Mouse (Mus musculus): Measurements from ENCODE around the gene Pde11a. TPM values are rescaled to one million over a fixed set of nuclear protein-coding genes. Genes with fewer than 3 reads are reported as not detected.

The Pde11a gene
- total RNA-seq, 1 experiment from 2014 or later: not detected

GRCm38 (mm10) chr2:76068155-76068554, 270.4 kb downstream of the Pde11a start:
- no peak for ATAC-seq (replicated peaks; ENCODE audit: low read depth, poor library complexity, severe bottlenecking)

GRCm38 (mm10) chr2:76067144-76067543, 271.4 kb downstream of the Pde11a start:
- no peak for ATAC-seq (replicated peaks; ENCODE audit: low read depth, poor library complexity, severe bottlenecking)

DNA sequence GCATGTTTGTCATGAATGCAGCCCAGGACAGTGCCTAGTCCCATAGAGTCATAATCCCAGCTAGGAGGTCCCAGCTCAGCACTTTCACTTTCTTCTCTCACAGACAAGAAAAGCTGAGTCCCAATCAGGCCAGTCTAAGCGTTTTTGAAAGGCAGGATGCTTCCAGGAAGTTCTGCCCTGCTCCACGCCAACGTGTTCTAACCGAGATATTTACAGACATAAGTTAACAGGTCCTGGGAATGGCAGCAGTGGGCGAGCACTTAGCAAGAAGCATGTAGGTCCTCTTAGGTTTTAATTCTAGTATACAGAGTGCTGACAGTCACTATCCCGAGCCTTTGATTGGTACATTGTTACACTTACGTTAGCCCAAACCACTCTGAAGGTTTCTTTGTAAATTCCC, 273.3 kb downstream of the Pde11a start:
- ATAC-seq (replicated peaks; ENCODE audit: low read depth, poor library complexity, severe bottlenecking): peak; percentile 34; the same call in 1 of the 2 replicates

DNA sequence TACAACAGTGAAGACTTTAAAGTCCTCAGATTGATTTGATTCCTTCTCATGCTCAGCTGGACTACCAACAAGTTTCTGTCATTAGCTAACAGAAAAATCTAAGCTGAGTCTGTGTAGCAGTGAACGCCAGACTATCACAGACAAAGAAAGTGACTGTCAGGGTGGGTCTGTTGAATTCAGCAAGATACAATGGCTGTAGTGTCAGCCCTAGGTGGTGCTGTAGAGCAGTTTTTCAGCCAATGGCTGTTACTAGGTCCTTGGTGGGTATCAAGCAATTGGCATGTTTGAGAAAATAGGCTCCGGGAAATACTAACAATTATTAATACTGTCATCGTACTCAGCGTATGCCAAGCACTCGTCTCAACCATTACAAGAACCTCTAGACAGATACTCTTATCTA, 274.5 kb downstream of the Pde11a start:
- ATAC-seq (replicated peaks; ENCODE audit: low read depth, poor library complexity, severe bottlenecking): peak; percentile 82

DNA sequence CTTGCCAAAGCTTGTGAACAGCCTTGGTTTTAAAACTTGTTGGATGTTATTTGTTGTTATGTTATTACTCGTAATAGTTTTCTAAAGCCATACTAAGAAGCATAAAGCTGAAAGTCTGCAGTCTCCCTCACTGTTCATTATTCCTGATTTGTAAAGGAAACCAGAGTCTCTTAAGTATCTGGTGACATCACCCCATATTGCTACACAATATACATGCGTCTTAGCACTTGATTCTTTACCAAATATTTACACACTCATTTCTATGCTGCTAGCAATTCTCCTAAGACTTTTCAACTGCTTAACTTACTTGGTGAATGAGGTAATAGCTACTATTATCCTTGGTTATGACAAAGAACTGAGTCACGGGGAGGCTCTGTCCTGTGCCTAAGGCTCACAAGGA, 278.4 kb downstream of the Pde11a start:
- ATAC-seq (replicated peaks; ENCODE audit: low read depth, poor library complexity, severe bottlenecking): no peak

DNA sequence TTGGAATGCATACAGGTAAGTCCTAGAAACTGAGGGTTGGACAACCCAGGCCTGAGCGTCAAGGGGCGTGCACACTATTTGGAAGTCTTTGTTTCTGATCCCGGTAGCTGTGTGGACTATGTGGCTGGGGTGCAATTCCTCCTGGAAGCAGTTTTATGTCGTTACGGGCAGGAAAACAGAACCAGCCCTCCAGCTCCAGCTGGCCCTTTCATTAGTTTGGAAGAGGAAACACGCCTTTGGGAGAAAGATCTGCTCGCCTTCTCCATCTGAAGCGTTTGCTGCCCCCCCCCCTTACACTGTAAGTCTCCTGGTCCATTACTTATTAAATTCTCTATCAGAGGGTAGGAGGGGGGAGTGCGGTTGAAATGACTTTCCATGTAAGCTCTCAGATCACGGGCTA, 279.0 kb downstream of the Pde11a start:
- no peak for ATAC-seq (replicated peaks; ENCODE audit: low read depth, poor library complexity, severe bottlenecking)

- ATAC-seq (replicated peaks; ENCODE audit: low read depth, poor library complexity, severe bottlenecking): no peak
Measured at GRCm38 (mm10) chr2:76058661-76059467, 279.7 kb downstream of the Pde11a start.

DNA sequence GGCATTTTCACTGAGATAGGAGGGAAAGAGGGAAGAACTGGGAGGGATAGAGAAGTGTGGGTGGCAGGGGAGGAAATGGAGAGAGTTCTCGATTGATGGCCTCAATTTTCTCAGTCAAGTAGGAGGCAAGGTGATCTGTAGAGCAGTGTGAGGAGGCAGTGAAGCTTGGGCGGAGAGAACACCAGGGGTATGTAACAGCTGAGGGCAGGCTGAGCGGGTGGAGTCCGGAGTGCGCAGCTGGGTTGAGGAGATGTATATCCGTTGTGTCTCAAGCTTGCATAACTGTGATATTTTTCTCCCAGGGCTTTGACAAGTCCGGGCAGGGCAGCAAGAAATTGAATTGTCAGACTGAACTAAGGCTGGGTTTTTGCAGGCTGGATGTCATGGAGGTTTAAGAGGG, 281.0 kb downstream of the Pde11a start:
- ATAC-seq (replicated peaks; ENCODE audit: low read depth, poor library complexity, severe bottlenecking): no peak

- ATAC-seq (replicated peaks; ENCODE audit: low read depth, poor library complexity, severe bottlenecking): no peak
Measured at GRCm38 (mm10) chr2:76053748-76054331, 284.7 kb downstream of the Pde11a start.

DNA sequence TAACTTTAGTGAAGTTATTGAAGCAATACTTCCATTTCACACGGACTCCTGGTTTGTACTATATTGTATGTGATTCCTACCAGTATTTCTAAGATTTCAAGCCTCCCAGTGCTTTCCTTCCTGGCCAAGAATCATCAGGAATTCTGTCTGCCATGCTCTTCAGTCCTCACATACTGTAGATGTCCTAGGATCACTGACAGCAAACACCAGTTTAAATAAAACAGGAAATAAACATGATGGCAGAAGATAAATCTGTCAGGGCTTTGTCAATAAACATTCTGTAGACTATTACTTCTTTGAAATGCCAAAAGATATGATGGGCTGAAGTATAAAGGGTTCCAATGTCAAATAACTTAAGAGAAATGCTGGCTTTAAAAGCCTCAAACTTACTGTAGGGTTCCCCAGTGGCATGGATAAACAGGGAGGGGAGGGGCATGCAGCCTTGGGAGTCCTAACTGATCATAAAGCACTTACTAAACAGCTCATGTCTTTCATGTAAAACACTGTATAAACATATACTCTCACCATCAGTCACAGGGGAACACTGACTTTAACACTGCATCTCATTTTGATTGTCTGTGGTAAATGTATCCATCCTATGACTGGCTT, 285.6 kb downstream of the Pde11a start:
- ATAC-seq (replicated peaks; ENCODE audit: low read depth, poor library complexity, severe bottlenecking): no peak

DNA sequence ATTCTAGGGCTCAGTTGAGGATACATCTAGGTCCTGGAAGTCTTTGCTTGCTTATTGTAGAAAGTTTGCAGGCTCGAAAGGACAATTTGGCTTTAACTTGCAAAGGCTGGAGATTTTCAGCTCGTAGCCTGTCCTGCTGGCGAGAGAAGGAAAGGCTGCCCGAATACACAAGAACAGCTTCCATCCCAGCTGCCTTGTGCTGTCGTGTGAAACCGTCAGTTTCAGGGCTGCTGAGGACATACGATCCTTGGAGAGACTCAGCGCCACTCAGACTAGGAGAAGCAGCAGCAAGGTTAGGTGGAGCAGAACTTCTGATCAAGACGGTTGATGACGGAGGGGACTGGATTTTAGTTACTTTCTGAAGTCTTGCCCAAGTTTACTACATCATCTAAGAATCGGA, 287.2 kb downstream of the Pde11a start:
- ATAC-seq (replicated peaks; ENCODE audit: low read depth, poor library complexity, severe bottlenecking): no peak

GRCm38 (mm10) chr2:76050911-76051310, 287.7 kb downstream of the Pde11a start:
- ATAC-seq (replicated peaks; ENCODE audit: low read depth, poor library complexity, severe bottlenecking): no peak

DNA sequence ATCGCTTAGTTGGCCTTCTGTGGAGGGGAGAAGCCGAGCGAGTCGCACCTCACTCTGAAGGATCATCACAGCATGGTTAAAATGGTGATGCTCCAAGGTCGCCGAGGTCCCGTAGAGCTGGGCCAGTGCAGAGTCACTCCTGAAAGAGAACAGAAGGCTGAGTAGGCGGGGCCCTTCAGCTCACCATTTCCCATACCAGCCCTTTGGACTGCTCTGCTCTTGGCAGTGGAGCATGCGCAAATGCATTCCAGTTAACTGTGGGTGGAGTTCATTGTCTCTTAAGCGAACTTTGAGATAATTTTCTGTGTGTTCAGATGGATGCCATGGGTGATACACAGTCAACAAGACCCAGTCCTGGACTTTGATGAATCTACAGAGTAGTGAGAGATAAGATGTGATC, 288.5 kb downstream of the Pde11a start:
- ATAC-seq (replicated peaks; ENCODE audit: low read depth, poor library complexity, severe bottlenecking): no peak

GRCm38 (mm10) chr2:76049529-76049928, 289.0 kb downstream of the Pde11a start:
- peak; percentile 66 for ATAC-seq (replicated peaks; ENCODE audit: low read depth, poor library complexity, severe bottlenecking)

GRCm38 (mm10) chr2:76047740-76048139, 290.8 kb downstream of the Pde11a start:
- no peak for ATAC-seq (replicated peaks; ENCODE audit: low read depth, poor library complexity, severe bottlenecking)

GRCm38 (mm10) chr2:76042210-76042609, 296.4 kb downstream of the Pde11a start:
- peak; percentile 96 for ATAC-seq (replicated peaks; ENCODE audit: low read depth, poor library complexity, severe bottlenecking)

DNA sequence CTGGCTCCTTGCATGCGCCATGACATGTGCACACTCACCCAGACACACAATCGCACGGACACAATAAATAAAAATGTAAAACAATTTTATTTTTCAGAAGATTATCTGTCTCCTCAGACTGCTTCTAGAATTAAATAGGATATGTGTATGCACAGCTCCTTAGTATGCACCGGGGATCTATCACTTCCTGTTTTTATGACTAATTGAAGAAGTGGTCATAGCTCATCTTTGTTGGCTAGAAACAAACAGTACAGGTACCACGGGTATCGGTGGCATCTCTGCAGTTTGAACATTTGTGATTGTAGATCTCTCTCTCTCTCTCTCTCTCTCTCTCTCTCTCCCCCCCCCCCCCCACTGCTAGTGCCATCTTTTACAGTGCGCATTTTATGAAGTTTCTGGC, 298.5 kb downstream of the Pde11a start:
- ATAC-seq (replicated peaks; ENCODE audit: low read depth, poor library complexity, severe bottlenecking): peak; percentile 37; the same call in 1 of the 2 replicates

- ATAC-seq (replicated peaks; ENCODE audit: low read depth, poor library complexity, severe bottlenecking): no peak
Measured at GRCm38 (mm10) chr2:76030080-76030479, 308.5 kb downstream of the Pde11a start.

- 0 out of 2 replicates have a peak, but pooled peaks have one; percentile 25 for ATAC-seq (replicated peaks; ENCODE audit: low read depth, poor library complexity, severe bottlenecking)
Measured at GRCm38 (mm10) chr2:76029081-76029901, 309.3 kb downstream of the Pde11a start.

GRCm38 (mm10) chr2:76016890-76017289, 321.7 kb downstream of the Pde11a start:
- no peak for ATAC-seq (replicated peaks; ENCODE audit: low read depth, poor library complexity, severe bottlenecking)

Measured in common myeloid progenitor, adult 5-6 weeks (primary cell).